Mouse (Mus musculus) urinary bladder, postnatal 10 days (tissue): ENCODE measurements around the gene Olfr847.

Source experiments
- DNase-seq: peaks from one replicate; pipeline ENCODE4 v3.0.0; 2022; ENCODE audit warnings: low spot score

Gene Olfr847

GRCm38 (mm10) chr9:19378569-19378968 lies at the start of gene Olfr847:
Gene Olfr847 (minus strand): TSS chr9:19378669.
- no peak for DNase-seq

DNA sequence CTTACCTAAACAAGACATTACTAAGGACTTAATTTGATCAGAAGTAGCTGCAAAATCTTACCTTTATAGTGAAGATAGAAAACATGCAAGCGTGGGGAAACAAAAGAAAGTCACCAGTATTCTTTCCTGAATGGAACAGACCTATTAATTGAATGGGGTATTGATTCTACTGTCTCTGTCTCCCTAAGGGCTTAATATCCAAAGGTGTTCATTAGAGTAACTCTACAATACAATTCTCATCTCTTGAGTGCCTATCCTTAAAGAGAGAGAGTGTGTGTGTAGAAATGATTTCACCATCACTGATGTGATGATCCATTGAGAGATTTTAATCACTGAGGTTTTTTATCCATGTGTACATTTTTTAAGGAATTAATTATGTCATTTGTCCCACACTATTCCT lies 14.6 kb downstream of the Olfr847 start, which contains the start of gene Olfr846:
Olfr846 (minus strand) TSS at position 101 of the 400 bp plus-strand sequence.
- no peak for DNase-seq

DNA sequence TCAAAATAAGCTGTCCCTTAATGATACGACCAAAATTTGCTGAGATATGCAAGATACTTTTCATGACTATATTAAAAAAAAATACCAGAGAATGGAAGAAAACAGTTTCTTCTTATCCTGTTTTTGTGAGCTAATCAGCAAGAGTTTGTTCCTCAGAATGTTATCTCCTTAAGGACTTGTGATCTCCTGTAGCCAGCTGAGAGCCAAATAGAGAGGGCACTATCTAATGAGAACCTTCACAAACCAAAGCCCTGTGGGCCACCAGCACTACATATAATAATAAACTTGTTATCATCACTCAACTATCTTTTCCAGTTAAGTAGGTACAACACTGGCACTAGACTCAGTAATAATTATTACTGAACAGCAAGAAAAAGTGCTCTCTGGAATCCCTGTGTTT lies 42.3 kb downstream of the Olfr847 start, which contains the start of gene Olfr845:
Olfr845 (plus strand) TSS at position 301 of the 400 bp plus-strand sequence.
- DNase-seq, result no peak
